Mouse (Mus musculus) splenic B cell, adult 2 months (primary cell): Measurements from ENCODE around the gene Ankrd44.
A peak's percentile ranks its signal among the peaks of the same experiment; 100 is the strongest.

Experiments used
- DNase-seq: peaks from one replicate; pipeline ENCODE4 v3.0.0-alpha.2; 2011; ENCODE audit warnings: low read depth, low spot score
- H3K27me3 ChIP-seq: 2 replicates; pipeline ENCODE4 v1.6.1; 2012; ENCODE audit warnings: mild to moderate bottlenecking, low read length, moderate library complexity, mixed read lengths; ENCODE audit not compliant: control insufficient read depth, poor library complexity, insufficient read depth, severe bottlenecking
- H3K36me3 ChIP-seq: 2 replicates; pipeline ENCODE4 v1.6.1; 2012; ENCODE audit warnings: mild to moderate bottlenecking, low read length, moderate library complexity, mixed read lengths; ENCODE audit not compliant: control insufficient read depth, poor library complexity, insufficient read depth, severe bottlenecking

Ankrd44 gene

GRCm38 (mm10) chr1:54858898-54859297, 67.3 kb downstream of the Ankrd44 start:
- no peak for DNase-seq
- Histone ChIP-seq H3K36me3 (no peaks in the 10 kb centered on the region), H3K27me3 (no peaks in the 10 kb centered on the region)

- no peaks in the 10 kb centered on the region for H3K27me3 ChIP-seq
- no peak for DNase-seq
- peaks cover 2% of the 10 kb centered on the region; the same call in 1 of the 2 replicates for H3K36me3 ChIP-seq
Measured at GRCm38 (mm10) chr1:54856502-54856901, 69.7 kb downstream of the Ankrd44 start.

- DNase-seq = no peak
- H3K36me3 ChIP-seq = peaks cover 2% of the 10 kb centered on the region; the same call in 1 of the 2 replicates
- no peaks in the 10 kb centered on the region for H3K27me3 ChIP-seq
Measured at GRCm38 (mm10) chr1:54855970-54856369, 70.2 kb downstream of the Ankrd44 start.

- Histone ChIP-seq H3K27me3 (no peaks in the 10 kb centered on the region), H3K36me3 (peaks cover 2% of the 10 kb centered on the region; the same call in 1 of the 2 replicates)
- peak; percentile 26 for DNase-seq
Measured at GRCm38 (mm10) chr1:54854388-54854787, 71.8 kb downstream of the Ankrd44 start.

- no peak for DNase-seq
- Histone ChIP-seq H3K27me3 (no peaks in the 10 kb centered on the region), H3K36me3 (peaks cover 2% of the 10 kb centered on the region; the same call in 1 of the 2 replicates)
Measured at GRCm38 (mm10) chr1:54853311-54854000, 72.7 kb downstream of the Ankrd44 start.

GRCm38 (mm10) chr1:54851610-54852009, 74.6 kb downstream of the Ankrd44 start:
- Histone ChIP-seq H3K27me3 (no peaks in the 10 kb centered on the region), H3K36me3 (peaks cover 2% of the 10 kb centered on the region; the same call in 1 of the 2 replicates)
- no peak for DNase-seq

- no peaks in the 10 kb centered on the region for H3K27me3 ChIP-seq
- peaks cover 2% of the 10 kb centered on the region; the same call in 1 of the 2 replicates for H3K36me3 ChIP-seq
- no peak for DNase-seq
Measured at GRCm38 (mm10) chr1:54850077-54850476, 76.1 kb downstream of the Ankrd44 start.

- Histone ChIP-seq H3K36me3 (no peaks in the 10 kb centered on the region), H3K27me3 (no peaks in the 10 kb centered on the region)
- no peak for DNase-seq
Measured at GRCm38 (mm10) chr1:54847238-54847637, 78.9 kb downstream of the Ankrd44 start.

- Histone ChIP-seq H3K36me3 (no peaks in the 10 kb centered on the region), H3K27me3 (no peaks in the 10 kb centered on the region)
- no peak for DNase-seq
Measured at GRCm38 (mm10) chr1:54846346-54847000, 79.7 kb downstream of the Ankrd44 start.

GRCm38 (mm10) chr1:54844361-54844760, 81.8 kb downstream of the Ankrd44 start:
- Histone ChIP-seq H3K36me3 (no peaks in the 10 kb centered on the region), H3K27me3 (no peaks in the 10 kb centered on the region)
- DNase-seq = no peak

GRCm38 (mm10) chr1:54842765-54843461, 83.3 kb downstream of the Ankrd44 start:
- Histone ChIP-seq H3K27me3 (no peaks in the 10 kb centered on the region), H3K36me3 (no peaks in the 10 kb centered on the region)
- DNase-seq = no peak

- Histone ChIP-seq H3K27me3 (no peaks in the 10 kb centered on the region), H3K36me3 (no peaks in the 10 kb centered on the region)
- DNase-seq = peak; percentile 77
Measured at GRCm38 (mm10) chr1:54841788-54842187, 84.4 kb downstream of the Ankrd44 start.

- peak; percentile 40 for DNase-seq
- no peaks in the 10 kb centered on the region for H3K36me3 ChIP-seq
- H3K27me3 ChIP-seq = no peaks in the 10 kb centered on the region
Measured at GRCm38 (mm10) chr1:54840040-54840439, 86.1 kb downstream of the Ankrd44 start.

GRCm38 (mm10) chr1:54838486-54838805, 87.7 kb downstream of the Ankrd44 start:
- no peaks in the 10 kb centered on the region for H3K27me3 ChIP-seq
- DNase-seq = no peak
- no peaks in the 10 kb centered on the region for H3K36me3 ChIP-seq
